Mouse (Mus musculus) heart, adult 2 months (tissue): ENCODE data around the gene Podn. TPM values are rescaled to one million over a fixed set of nuclear protein-coding genes. Genes with fewer than 3 reads are reported as not detected.

Experiments used
- DNase-seq, 2 experiments: peaks; one replicate each; pipeline ENCODE4 v3.0.0; 2021
- H3K27ac ChIP-seq: fragments of 200-600 bp; 2 replicates; pipeline ENCODE4 v1.8.1; 2022
- H3K27me3 ChIP-seq: fragments of 200-500 bp; 2 replicates; pipeline ENCODE4 v1.6.1; 2012; ENCODE audit warnings: mild to moderate bottlenecking, low read length, inconsistent platforms, mixed read lengths; ENCODE audit not compliant: control insufficient read depth, insufficient read depth
- H3K36me3 ChIP-seq: fragments of 200-500 bp; 2 replicates; pipeline ENCODE4 v1.6.1; 2012; ENCODE audit warnings: low read length, inconsistent platforms; ENCODE audit not compliant: control insufficient read depth, insufficient read depth
- H3K4me1 ChIP-seq: fragments of 200-500 bp; 2 replicates; pipeline ENCODE4 v1.6.1; 2011; ENCODE audit warnings: low read length; ENCODE audit not compliant: control insufficient read depth, insufficient read depth
- H3K4me3 ChIP-seq: fragments of 200-600 bp; 2 replicates; pipeline ENCODE4 v1.8.1; 2022
- H3K79me2 ChIP-seq: fragments of 200-500 bp; replicated peaks from 2 replicates; pipeline ENCODE4 v1.6.1; 2012; ENCODE audit warnings: mild to moderate bottlenecking, inconsistent platforms, low read length, moderate library complexity, mixed read lengths; ENCODE audit not compliant: control insufficient read depth, insufficient read depth
- H3K9ac ChIP-seq: fragments of 200-500 bp; 2 replicates; pipeline ENCODE4 v1.6.1; 2012; ENCODE audit warnings: low read depth, mild to moderate bottlenecking, control low read depth, inconsistent platforms, low read length, mixed read lengths
- CTCF ChIP-seq: fragments of 200-600 bp; IDR thresholded peaks from 2 replicates; pipeline ENCODE4 v1.8.1; 2022; ENCODE audit warnings: antibody characterized with exemption, mild to moderate bottlenecking, moderate library complexity
- EP300 ChIP-seq: fragments of 200-500 bp; IDR thresholded peaks from 2 replicates; pipeline ENCODE4 v1.6.1; 2011; ENCODE audit warnings: low read depth, low read length, control low read depth; ENCODE audit not compliant: insufficient read depth
- POLR2A ChIP-seq: fragments of 200-500 bp; IDR thresholded peaks from 2 replicates; pipeline ENCODE4 v1.6.1; 2011; ENCODE audit warnings: mild to moderate bottlenecking, low read depth, low read length, control low read depth; ENCODE audit not compliant: insufficient read depth
- WGBS: fragments of 180-500 bp; shearing (Covaris S2); methylation state at CpG from one replicate; pipeline ENCODE4 v1.1.7; 2018; 5-methylcytosine and 5-hydroxymethylcytosine counted together
- intact Hi-C: fragments of 180-260 bp; cut with DNase I; formaldehyde crosslinking; loops from one replicate; pipeline ENCODE4 v1.15.1; 2025
- polyA plus RNA-seq: library from polyadenylated mRNA; depleted of rRNA; stranded (reverse); fragments of >200 nt; gene quantifications from 2 replicates; pipeline ENCODE4 v1.2.3, GENCODE M21; 2012
- total RNA-seq, 2 experiments: library from RNA; stranded (reverse); gene quantifications; 2 replicates each; pipeline ENCODE4 v1.2.3; 2021

Podn gene
- total and polyA plus RNA-seq, 3 experiments = 17.9 to 79.6 (median 20.8) TPM

DNA sequence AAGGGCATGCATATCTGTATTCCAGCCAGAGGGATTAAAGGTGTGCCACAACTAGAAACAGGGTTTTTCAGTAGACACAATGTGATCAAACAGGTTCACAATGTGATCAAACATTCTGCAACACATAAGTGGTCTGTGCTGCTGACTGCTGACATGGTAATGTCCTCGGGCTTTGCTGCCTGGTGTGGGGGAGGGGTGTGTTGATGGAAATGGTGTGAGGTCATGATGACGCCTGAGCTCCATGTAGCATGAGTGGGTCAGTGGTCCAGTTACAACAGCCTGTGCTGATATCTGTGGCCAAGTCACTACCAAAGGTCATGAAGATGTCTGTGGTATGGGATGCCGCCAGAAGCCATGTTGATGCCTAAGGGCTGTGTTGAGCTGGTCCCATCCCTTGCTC lies 34.2 kb upstream of the Podn start:
- Histone ChIP-seq H3K4me1 (no peaks in the 10 kb centered on the region), H3K4me3 (no peak overlapping the region), H3K27ac (no peak overlapping the region), H3K79me2 (no peaks in the 10 kb centered on the region), H3K9ac (no peak overlapping the region), H3K36me3 (no peaks in the 10 kb centered on the region), H3K27me3 (no peaks in the 10 kb centered on the region)
- 90% methylated on average over 3 of the region's 3 CpGs for WGBS
- intact Hi-C loops = no loop called here
- no peak for TF ChIP-seq POLR2A
- TF ChIP-seq EP300 = no peak
- TF ChIP-seq CTCF = no peak
- no peak for DNase-seq

DNA sequence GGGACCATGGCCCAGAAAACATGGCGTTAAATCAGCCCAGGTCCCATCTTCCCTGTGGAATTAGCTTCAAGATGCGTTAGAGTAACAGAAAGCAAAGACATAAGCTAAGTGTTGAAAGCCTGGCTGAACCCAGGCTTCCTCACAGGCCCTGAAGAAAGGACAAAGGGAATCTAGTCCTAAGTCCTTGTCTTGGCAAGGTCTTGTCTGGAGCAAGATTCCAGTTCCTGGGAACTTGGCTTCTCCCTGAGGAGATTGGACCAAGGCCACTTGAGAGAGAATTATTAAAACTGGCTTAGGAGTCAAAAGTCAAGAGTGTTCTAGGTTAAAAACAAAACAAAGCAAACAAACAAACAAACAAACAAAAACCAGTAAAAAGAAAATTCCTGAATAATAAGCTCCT lies 32.1 kb upstream of the Podn start:
- Histone ChIP-seq H3K4me1 (no peaks in the 10 kb centered on the region), H3K36me3 (no peaks in the 10 kb centered on the region), H3K4me3 (no peak overlapping the region), H3K9ac (no peak overlapping the region), H3K79me2 (no peaks in the 10 kb centered on the region), H3K27ac (no peak overlapping the region), H3K27me3 (no peaks in the 10 kb centered on the region)
- TF ChIP-seq CTCF (no peak), EP300 (no peak), POLR2A (no peak)
- 72% methylated on average over 2 of the region's 2 CpGs for WGBS
- peak in 1 of 2 experiments; percentile 16 for DNase-seq
- intact Hi-C loops = no loop called here

DNA sequence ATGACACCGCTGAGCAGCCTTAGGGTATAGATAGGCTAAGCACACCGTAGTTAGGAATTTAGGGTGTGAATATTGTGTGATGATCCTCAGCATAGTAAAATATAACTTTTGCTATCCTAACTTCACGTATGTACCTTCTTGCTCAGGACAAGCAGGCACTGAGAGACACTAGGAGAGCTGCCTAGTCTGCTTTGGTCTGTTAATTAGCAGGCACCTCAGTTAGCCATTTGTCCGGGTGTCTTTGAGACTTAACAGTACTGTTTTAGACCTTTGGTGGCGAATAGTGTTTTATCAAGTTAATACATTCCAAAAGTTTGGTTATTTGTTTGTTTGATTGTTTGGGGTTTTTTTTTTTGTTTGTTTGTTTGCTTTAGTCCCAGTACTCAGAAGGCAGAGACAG lies 31.3 kb upstream of the Podn start:
- DNase-seq = no peak
- WGBS = 85% methylated on average over 5 of the region's 5 CpGs
- no peak overlapping the region for H3K9ac ChIP-seq
- H3K27ac ChIP-seq = no peak overlapping the region
- H3K4me1 ChIP-seq = no peaks in the 10 kb centered on the region
- H3K36me3 ChIP-seq = no peaks in the 10 kb centered on the region
- H3K79me2 ChIP-seq = no peaks in the 10 kb centered on the region
- H3K4me3 ChIP-seq = no peak overlapping the region
- intact Hi-C loops = no loop called here
- no peaks in the 10 kb centered on the region for H3K27me3 ChIP-seq
- TF ChIP-seq CTCF (no peak), POLR2A (no peak), EP300 (no peak)

DNA sequence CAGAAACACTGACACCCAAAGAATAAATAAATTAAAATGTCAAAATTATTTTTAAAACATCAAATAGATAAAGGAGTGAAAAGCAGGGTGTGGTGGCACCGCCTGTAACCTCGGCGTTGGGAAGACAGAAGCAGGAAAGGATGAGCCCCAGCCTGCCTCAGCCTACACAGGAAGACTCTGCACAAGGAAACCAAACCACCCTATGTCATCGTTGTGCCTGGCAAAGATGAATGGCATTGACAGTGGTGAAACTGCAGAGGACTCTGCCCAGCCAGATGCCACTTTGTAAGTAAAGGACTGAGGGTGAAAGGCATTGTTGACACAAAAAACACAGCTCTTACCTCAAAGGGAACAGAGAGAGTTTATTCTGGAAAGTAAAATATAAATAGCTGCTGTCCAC lies 30.0 kb upstream of the Podn start:
- Histone ChIP-seq H3K4me1 (no peaks in the 10 kb centered on the region), H3K79me2 (no peaks in the 10 kb centered on the region), H3K4me3 (no peak overlapping the region), H3K36me3 (no peaks in the 10 kb centered on the region), H3K9ac (no peak overlapping the region), H3K27ac (no peak overlapping the region), H3K27me3 (no peaks in the 10 kb centered on the region)
- no peak for DNase-seq
- intact Hi-C loops = no loop called here
- WGBS = 74% methylated on average over 4 of the region's 4 CpGs
- no peak for TF ChIP-seq POLR2A
- TF ChIP-seq CTCF = no peak
- TF ChIP-seq EP300 = no peak

DNA sequence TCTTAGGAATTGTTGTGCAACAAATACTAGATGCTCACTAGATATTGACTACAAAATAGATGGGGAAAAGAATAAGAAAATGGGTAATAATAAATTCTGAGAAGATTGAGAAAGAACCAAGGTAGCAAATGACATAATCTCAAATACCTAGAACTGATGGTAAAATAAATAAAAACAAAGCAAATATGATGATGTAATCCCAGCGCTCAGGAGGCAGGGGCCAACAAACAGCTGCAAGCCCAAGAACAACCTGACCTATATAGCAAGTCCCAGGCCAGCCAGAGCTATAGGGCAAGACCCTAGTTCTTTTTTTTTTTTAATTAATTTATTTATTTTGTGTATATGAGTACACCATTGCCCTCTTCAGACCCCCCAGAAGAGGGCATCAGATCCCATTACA lies 27.9 kb upstream of the Podn start:
- no peak overlapping the region for H3K27ac ChIP-seq
- 94% methylated on average over 1 of the region's 1 CpGs for WGBS
- no peaks in the 10 kb centered on the region for H3K79me2 ChIP-seq
- no peak for TF ChIP-seq POLR2A
- TF ChIP-seq EP300 = no peak
- no peak for TF ChIP-seq CTCF
- no peak for DNase-seq
- intact Hi-C loops = no loop called here
- H3K27me3 ChIP-seq = no peaks in the 10 kb centered on the region
- no peaks in the 10 kb centered on the region for H3K36me3 ChIP-seq
- no peaks in the 10 kb centered on the region for H3K4me1 ChIP-seq
- no peak overlapping the region for H3K4me3 ChIP-seq
- no peak overlapping the region for H3K9ac ChIP-seq

DNA sequence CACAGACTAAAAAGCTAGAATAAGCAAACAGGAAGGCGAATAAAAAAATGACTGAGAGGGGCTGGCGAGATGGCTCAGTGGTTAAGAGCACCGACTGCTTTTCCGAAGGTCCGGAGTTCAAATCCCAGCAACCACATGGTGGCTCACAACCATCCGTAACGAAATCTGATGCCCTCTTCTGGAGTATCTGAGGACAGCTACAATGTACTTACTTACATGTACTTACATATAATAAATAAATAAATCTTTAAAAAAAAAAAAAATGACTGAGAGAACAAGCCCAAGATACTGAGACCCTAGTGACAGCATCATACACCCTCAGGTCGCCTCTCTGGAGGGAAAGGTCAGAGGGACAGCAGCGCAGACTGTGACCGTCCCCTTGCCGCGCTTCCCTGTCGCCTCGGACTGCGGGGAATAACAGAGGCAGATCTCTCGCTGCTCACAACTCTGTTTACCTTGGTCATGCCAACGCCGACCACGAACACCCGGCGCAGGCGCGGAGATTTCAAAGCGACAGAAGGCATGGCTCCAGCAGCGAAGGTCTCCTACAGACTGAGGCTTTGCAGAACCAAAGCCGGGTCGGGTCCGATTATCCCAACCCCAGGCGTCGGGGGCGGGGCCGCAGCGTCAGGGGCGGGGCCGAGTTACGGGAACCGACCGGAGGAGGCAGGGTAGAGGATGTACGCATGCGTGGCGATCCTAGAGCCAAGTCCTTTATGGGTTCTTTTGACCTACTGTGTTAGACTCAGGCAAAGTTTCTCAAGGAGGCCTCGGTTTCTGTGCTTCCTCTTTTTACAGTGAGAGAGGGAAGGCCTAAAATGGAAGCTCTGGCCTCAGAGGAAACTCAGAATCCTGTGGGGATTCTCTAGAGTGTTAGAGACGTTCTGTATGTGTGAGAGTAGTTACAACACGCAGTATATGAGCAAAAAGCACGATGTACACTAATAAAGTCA lies 22.0 kb upstream of the Podn start:
- Histone ChIP-seq H3K27me3 (no peaks in the 10 kb centered on the region), H3K4me3 (peak overlapping the region; percentile 56), H3K79me2 (0 out of 2 replicates have a peak, but pooled peaks cover 2% of the 10 kb centered on the region), H3K4me1 (no peaks in the 10 kb centered on the region; the same call in 1 of the 2 replicates), H3K27ac (peak overlapping the region; percentile 90), H3K36me3 (peaks cover 2% of the 10 kb centered on the region; the same call in 1 of the 2 replicates), H3K9ac (peak overlapping the region; percentile 79)
- TF ChIP-seq CTCF = peak; percentile 10; the same call in 1 of the 2 replicates
- no peak for TF ChIP-seq EP300
- TF ChIP-seq POLR2A = peak; percentile 88
- peak; percentile 94 to 96 for DNase-seq
- intact Hi-C loops = loop anchor here (5.0 kb wide), 2 partner anchors 46 to 209 kb away; partner anchors contain the start of gene Coa7
- 11% methylated on average over 45 of the region's 45 CpGs for WGBS
